Mouse (Mus musculus) ES-Bruce4 (cell line): ENCODE measurements at regions not wholly inside any gene's neighbourhood (a gene's known extent, or its start where the extent isn't known, plus 50 kb on each side); places are given as distances from the start of the nearest gene placed in this dataset.

Source experiments
- H3K27ac ChIP-seq: 2 replicates; pipeline ENCODE4 v1.5.1; 2012; ENCODE audit warnings: low read length, inconsistent platforms; ENCODE audit not compliant: insufficient read depth
- H3K27me3 ChIP-seq: 2 replicates; pipeline ENCODE4 v1.6.1; 2012; ENCODE audit warnings: mild to moderate bottlenecking, low read length, inconsistent platforms; ENCODE audit not compliant: control insufficient read depth, poor library complexity, insufficient read depth, severe bottlenecking
- H3K36me3 ChIP-seq: 2 replicates; pipeline ENCODE4 v1.6.1; 2012; ENCODE audit warnings: inconsistent platforms, mild to moderate bottlenecking, low read length, moderate library complexity; ENCODE audit not compliant: control insufficient read depth, poor library complexity, insufficient read depth, severe bottlenecking
- H3K4me1 ChIP-seq: one replicate; pipeline ENCODE4 v1.8.1; 2011; ENCODE audit warnings: low read length; ENCODE audit not compliant: control insufficient read depth, insufficient read depth
- H3K4me3 ChIP-seq: 2 replicates; pipeline ENCODE4 v1.5.1; 2011; ENCODE audit warnings: low read depth, mild to moderate bottlenecking, low read length
- H3K9ac ChIP-seq: 2 replicates; pipeline ENCODE4 v1.6.1; 2012; ENCODE audit warnings: low read depth, mild to moderate bottlenecking, inconsistent platforms; ENCODE audit not compliant: poor library complexity, severe bottlenecking
- H3K9me3 ChIP-seq: replicated peaks from 2 replicates; pipeline ENCODE4 v1.6.1; 2012; ENCODE audit warnings: mild to moderate bottlenecking, low read length, inconsistent platforms; ENCODE audit not compliant: control insufficient read depth, poor library complexity, insufficient read depth, severe bottlenecking
- CTCF ChIP-seq: IDR thresholded peaks from one replicate; pipeline ENCODE4 v1.8.1; 2011; ENCODE audit warnings: low read depth, low read length
- EP300 ChIP-seq: IDR thresholded peaks from 2 replicates; pipeline ENCODE4 v1.6.1; 2011; ENCODE audit warnings: low read depth, low read length; ENCODE audit not compliant: insufficient read depth
- POLR2A ChIP-seq: IDR thresholded peaks from one replicate; pipeline ENCODE4 v1.8.1; 2011; ENCODE audit warnings: low read length; ENCODE audit not compliant: insufficient read depth

GRCm38 (mm10) chr15:88400787-88401186, 199.3 kb upstream of the Zdhhc25 start:
- Histone ChIP-seq H3K9me3 (no peaks in the 10 kb centered on the region), H3K36me3 (no peaks in the 10 kb centered on the region), H3K27ac (no peak overlapping the region), H3K4me3 (no peak overlapping the region), H3K9ac (no peak overlapping the region), H3K27me3 (no peaks in the 10 kb centered on the region), H3K4me1 (no peaks in the 10 kb centered on the region)
- no peak for TF ChIP-seq CTCF
- TF ChIP-seq EP300, result no peak
- no peak for TF ChIP-seq POLR2A

GRCm38 (mm10) chr15:88408461-88409379, 191.4 kb upstream of the Zdhhc25 start:
- Histone ChIP-seq H3K9me3 (no peaks in the 10 kb centered on the region), H3K9ac (no peak overlapping the region), H3K4me1 (no peaks in the 10 kb centered on the region), H3K27ac (no peak overlapping the region), H3K36me3 (no peaks in the 10 kb centered on the region), H3K4me3 (no peak overlapping the region), H3K27me3 (no peaks in the 10 kb centered on the region)
- no peak for TF ChIP-seq POLR2A
- no peak for TF ChIP-seq EP300
- no peak for TF ChIP-seq CTCF

DNA sequence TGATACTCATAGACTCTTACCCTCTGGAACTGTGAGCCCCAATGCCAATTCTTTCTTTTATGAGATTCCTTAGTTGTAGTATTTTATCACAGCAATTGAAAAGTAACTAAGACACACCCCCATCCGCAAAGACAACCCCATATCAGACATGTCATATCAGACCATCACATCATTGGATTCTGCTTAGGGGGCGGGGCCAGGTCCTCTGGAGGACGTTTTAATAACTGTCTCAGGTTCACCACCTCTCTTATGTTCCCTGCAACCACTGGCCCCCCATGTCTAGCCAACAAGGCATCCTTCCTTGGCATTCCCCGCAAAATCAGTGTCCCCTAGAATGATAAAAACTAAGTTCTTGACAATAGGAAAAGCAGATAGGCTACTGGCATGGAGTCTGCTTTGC, 185.9 kb upstream of the Zdhhc25 start:
- no peaks in the 10 kb centered on the region for H3K4me1 ChIP-seq
- H3K27ac ChIP-seq, result no peak overlapping the region
- no peaks in the 10 kb centered on the region for H3K9me3 ChIP-seq
- no peak overlapping the region for H3K9ac ChIP-seq
- no peak overlapping the region for H3K4me3 ChIP-seq
- TF ChIP-seq CTCF (no peak), POLR2A (no peak)
- H3K27me3 ChIP-seq, result no peaks in the 10 kb centered on the region
- H3K36me3 ChIP-seq, result no peaks in the 10 kb centered on the region

DNA sequence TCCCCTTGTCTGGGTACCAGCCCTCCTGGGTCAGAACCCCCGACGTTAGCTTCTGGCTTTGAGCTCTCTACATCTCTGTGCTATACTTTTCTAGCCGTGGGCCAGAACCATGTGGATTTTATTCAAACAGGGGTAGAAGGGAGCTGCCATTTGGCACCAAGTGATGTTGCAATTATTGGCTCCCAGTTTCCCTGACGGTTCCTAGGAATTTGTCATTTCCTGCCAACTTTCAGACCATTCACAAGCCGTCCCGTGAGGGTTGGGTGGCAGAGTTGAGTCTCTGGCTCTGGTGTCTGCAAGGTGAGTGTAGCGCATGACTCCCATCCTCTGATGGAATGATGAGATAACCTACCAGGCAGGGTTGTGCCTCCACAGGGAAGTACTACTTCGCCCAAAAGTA, 181.2 kb upstream of the Zdhhc25 start:
- no peak overlapping the region for H3K27ac ChIP-seq
- no peaks in the 10 kb centered on the region for H3K4me1 ChIP-seq
- no peak overlapping the region for H3K9ac ChIP-seq
- no peaks in the 10 kb centered on the region for H3K36me3 ChIP-seq
- peaks cover 4% of the 10 kb centered on the region; the same call in 1 of the 2 replicates for H3K9me3 ChIP-seq
- TF ChIP-seq CTCF (no peak), POLR2A (no peak), EP300 (no peak)
- H3K4me3 ChIP-seq, result no peak overlapping the region
- H3K27me3 ChIP-seq, result no peaks in the 10 kb centered on the region

GRCm38 (mm10) chr15:88428441-88428840, 171.7 kb upstream of the Zdhhc25 start:
- Histone ChIP-seq H3K9ac (no peak overlapping the region), H3K4me3 (no peak overlapping the region), H3K9me3 (peaks cover 2% of the 10 kb centered on the region; the same call in 1 of the 2 replicates), H3K4me1 (no peaks in the 10 kb centered on the region), H3K36me3 (no peaks in the 10 kb centered on the region), H3K27me3 (no peaks in the 10 kb centered on the region), H3K27ac (no peak overlapping the region)
- TF ChIP-seq EP300 (no peak), POLR2A (no peak), CTCF (no peak)

DNA sequence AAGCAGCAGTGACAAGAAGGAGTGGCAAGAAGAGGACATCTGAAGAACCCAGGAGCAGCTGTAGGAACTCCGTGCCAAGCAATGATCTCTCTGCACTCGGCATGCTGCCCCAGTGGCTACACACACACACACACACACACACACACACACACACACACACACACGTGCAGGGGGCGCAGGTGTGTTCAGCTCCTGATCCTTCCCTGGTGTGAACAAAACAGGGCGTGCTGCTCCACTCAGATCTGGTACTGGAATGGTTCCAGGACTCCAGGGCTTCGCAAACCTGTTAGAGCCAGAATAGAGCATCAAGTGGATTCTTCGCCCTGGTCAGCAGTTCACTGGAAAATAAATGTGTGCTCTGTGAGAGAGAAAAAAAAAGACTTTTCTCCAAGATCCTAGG, 169.2 kb upstream of the Zdhhc25 start:
- no peaks in the 10 kb centered on the region for H3K9me3 ChIP-seq
- H3K27me3 ChIP-seq, result no peaks in the 10 kb centered on the region
- no peaks in the 10 kb centered on the region for H3K4me1 ChIP-seq
- no peak overlapping the region for H3K4me3 ChIP-seq
- H3K36me3 ChIP-seq, result no peaks in the 10 kb centered on the region
- no peak overlapping the region for H3K27ac ChIP-seq
- no peak overlapping the region for H3K9ac ChIP-seq
- no peak for TF ChIP-seq EP300
- no peak for TF ChIP-seq POLR2A
- no peak for TF ChIP-seq CTCF
